Mouse (Mus musculus): Measurements from ENCODE around the gene Tnfrsf18.

The Tnfrsf18 gene

GRCm38 (mm10) chr4:156076911-156077382 is 51.0 kb downstream of the Tnfrsf18 start:
- no peak for DNase-seq (ENCODE audit: low spot score in 2 of 2)

- peak; percentile 67 to 73 for DNase-seq (ENCODE audit: low spot score in 2 of 2)
These were observed 51.7 kb downstream of the Tnfrsf18 start for GRCm38 (mm10) chr4:156077499-156078301.
